Mouse (Mus musculus) midbrain, embryonic 14.5 days (tissue): ENCODE measurements at regions not wholly inside any gene's neighbourhood (a gene's known extent, or its start where the extent isn't known, plus 50 kb on each side); places are given as distances from the start of the nearest gene placed in this dataset.
A peak's percentile ranks its signal among the peaks of the same experiment; 100 is the strongest.

Source experiments
- ATAC-seq: fragments of 200-750 bp; cut with Nextera tagmentation; 2 replicates; pipeline ENCODE4 v1.8.0; 2017; ENCODE audit warnings: moderate number of reproducible peaks, moderate library complexity; ENCODE audit not compliant: low FRiP score, low TSS enrichment
- DNase-seq: peaks from one replicate; pipeline ENCODE4 v3.0.0-alpha.2; 2015
- H3K27ac ChIP-seq: fragments of 300-500 bp; sonication (generic); replicated peaks from 2 replicates; pipeline ENCODE4 v1.5.1; 2014; ENCODE audit warnings: mild to moderate bottlenecking, low read depth, low read length, moderate library complexity
- H3K27me3 ChIP-seq: fragments of 300-500 bp; sonication (generic); 2 replicates; pipeline ENCODE4 v1.6.1; 2014; ENCODE audit warnings: low read length, control low read depth, mixed read lengths; ENCODE audit not compliant: control insufficient read depth, insufficient read depth
- H3K36me3 ChIP-seq: fragments of 300-500 bp; sonication (generic); 2 replicates; pipeline ENCODE4 v1.6.1; 2014; ENCODE audit warnings: low read length, control low read depth; ENCODE audit not compliant: control insufficient read depth, insufficient read depth
- H3K4me1 ChIP-seq: fragments of 300-500 bp; sonication (generic); 2 replicates; pipeline ENCODE4 v1.6.1; 2014; ENCODE audit warnings: mild to moderate bottlenecking, antibody characterized with exemption, low read length, control low read depth; ENCODE audit not compliant: control insufficient read depth, insufficient read depth
- H3K4me2 ChIP-seq: fragments of 300-500 bp; sonication (generic); 2 replicates; pipeline ENCODE4 v1.6.1; 2014; ENCODE audit warnings: mild to moderate bottlenecking, low read length, moderate library complexity
- H3K4me3 ChIP-seq: fragments of 300-500 bp; sonication (generic); replicated peaks from 2 replicates; pipeline ENCODE4 v1.5.1; 2014; ENCODE audit warnings: low read depth, low read length
- H3K9ac ChIP-seq: fragments of 300-500 bp; sonication (generic); replicated peaks from 2 replicates; pipeline ENCODE4 v1.6.1; 2014; ENCODE audit warnings: mild to moderate bottlenecking, low read length, moderate library complexity
- H3K9me3 ChIP-seq: fragments of 300-500 bp; sonication (generic); 2 replicates; pipeline ENCODE4 v1.6.1; 2016; ENCODE audit warnings: low read length, control low read depth, mixed read lengths; ENCODE audit not compliant: control insufficient read depth
- WGBS: fragments of 180-500 bp; shearing (Covaris S2); extraction: QIAGEN DNeasy Blood & Tissue Kit; methylation state at CpG from one replicate; pipeline ENCODE4 v1.1.7; 2014; 5-methylcytosine and 5-hydroxymethylcytosine counted together

DNA sequence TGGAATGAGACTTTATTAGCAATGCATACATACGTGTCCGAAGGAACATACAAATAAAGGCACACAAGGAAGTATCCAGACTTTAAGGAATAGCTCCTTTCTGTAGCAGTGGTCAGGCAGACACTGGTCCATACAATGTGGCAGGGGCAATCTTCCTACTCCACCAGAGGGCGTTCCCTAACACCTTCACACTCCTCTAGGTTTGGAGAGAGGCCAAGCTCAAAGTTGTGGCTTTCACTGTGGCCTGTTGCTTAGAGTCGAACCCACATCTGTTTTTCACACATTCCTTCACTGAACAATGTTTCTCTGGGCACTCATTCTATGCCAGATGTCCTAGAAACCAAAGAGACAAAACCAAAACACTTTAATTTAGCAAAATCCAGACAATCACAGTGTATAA lies 178.4 kb upstream of the Ttc29 start:
- Histone ChIP-seq H3K9me3 (no peaks in the 10 kb centered on the region), H3K4me3 (no peak overlapping the region), H3K4me1 (no peaks in the 10 kb centered on the region), H3K36me3 (no peaks in the 10 kb centered on the region), H3K4me2 (no peak overlapping the region), H3K27ac (no peak overlapping the region), H3K9ac (no peak overlapping the region), H3K27me3 (no peaks in the 10 kb centered on the region)
- WGBS: 88% methylated on average over 4 of the region's 4 CpGs
- ATAC-seq: no peak
- DNase-seq: no peak

GRCm38 (mm10) chr8:78037218-78037617 lies 175.9 kb upstream of the Ttc29 start:
- no peaks in the 10 kb centered on the region for H3K36me3 ChIP-seq
- H3K9me3 ChIP-seq: no peaks in the 10 kb centered on the region
- no peaks in the 10 kb centered on the region for H3K27me3 ChIP-seq
- no peak overlapping the region for H3K9ac ChIP-seq
- no peak for DNase-seq
- no peak overlapping the region for H3K4me2 ChIP-seq
- H3K4me3 ChIP-seq: no peak overlapping the region
- 67% methylated on average over 1 of the region's 1 CpGs for WGBS
- ATAC-seq: no peak
- no peak overlapping the region for H3K27ac ChIP-seq
- H3K4me1 ChIP-seq: no peaks in the 10 kb centered on the region

DNA sequence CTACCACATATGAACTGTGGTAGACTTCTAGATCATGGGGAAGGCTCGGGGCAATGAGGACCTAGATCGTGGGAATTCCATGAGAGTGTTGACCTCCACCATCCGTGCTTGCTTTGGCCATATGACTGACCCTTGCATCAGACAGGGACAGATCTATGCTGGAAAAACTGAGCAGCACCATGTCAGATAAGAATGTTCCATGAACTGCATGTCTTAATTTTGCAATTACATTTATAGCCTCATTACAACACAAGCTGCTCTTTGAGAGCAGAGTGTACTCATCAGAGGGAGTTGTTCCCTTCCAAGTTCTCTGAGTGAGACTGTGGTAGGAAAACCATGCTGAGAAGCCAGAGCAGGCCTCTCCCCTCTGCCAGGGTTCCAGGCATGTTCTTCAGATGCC lies 166.4 kb upstream of the Ttc29 start:
- WGBS: 88% methylated on average over 3 of the region's 3 CpGs
- Histone ChIP-seq H3K27ac (no peak overlapping the region), H3K4me1 (no peaks in the 10 kb centered on the region), H3K27me3 (no peaks in the 10 kb centered on the region), H3K4me2 (no peak overlapping the region), H3K4me3 (no peak overlapping the region), H3K36me3 (no peaks in the 10 kb centered on the region), H3K9me3 (no peaks in the 10 kb centered on the region), H3K9ac (no peak overlapping the region)
- ATAC-seq (no peak), DNase-seq (no peak)

GRCm38 (mm10) chr8:78050768-78051167 lies 162.3 kb upstream of the Ttc29 start:
- DNase-seq (peak; percentile 40), ATAC-seq (no peak)
- no peak overlapping the region for H3K27ac ChIP-seq
- H3K4me1 ChIP-seq: no peaks in the 10 kb centered on the region
- no peaks in the 10 kb centered on the region for H3K36me3 ChIP-seq
- H3K4me2 ChIP-seq: no peak overlapping the region
- no peaks in the 10 kb centered on the region for H3K9me3 ChIP-seq
- no peaks in the 10 kb centered on the region for H3K27me3 ChIP-seq
- H3K4me3 ChIP-seq: no peak overlapping the region
- WGBS: 84% methylated on average over 3 of the region's 3 CpGs
- no peak overlapping the region for H3K9ac ChIP-seq

DNA sequence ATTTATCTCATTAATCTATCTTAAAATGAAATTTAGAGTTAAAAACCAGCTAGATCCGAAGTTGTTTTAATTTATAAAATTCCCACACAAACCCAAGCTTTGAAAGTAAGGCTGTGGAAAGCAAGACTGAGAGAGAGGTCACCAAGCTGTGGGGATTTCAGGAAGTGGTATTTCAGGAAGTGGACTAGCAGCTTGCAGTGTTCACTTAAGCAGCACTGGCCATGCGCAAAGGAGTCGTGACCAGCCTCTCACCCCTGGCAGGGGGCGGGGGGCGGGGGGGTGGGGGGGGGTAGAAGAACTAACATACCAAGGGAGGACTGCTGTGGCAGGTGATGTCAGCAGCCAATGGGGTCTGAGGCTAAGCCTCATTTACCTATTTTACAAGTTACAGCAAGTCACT lies 158.7 kb upstream of the Ttc29 start:
- Histone ChIP-seq H3K9ac (no peak overlapping the region), H3K4me3 (no peak overlapping the region), H3K4me1 (no peaks in the 10 kb centered on the region), H3K4me2 (no peak overlapping the region), H3K27ac (no peak overlapping the region), H3K27me3 (no peaks in the 10 kb centered on the region), H3K9me3 (no peaks in the 10 kb centered on the region), H3K36me3 (no peaks in the 10 kb centered on the region)
- WGBS: 22% methylated on average over 5 of the region's 5 CpGs
- no peak for ATAC-seq
- no peak for DNase-seq

- no peak overlapping the region for H3K4me2 ChIP-seq
- ATAC-seq (0 out of 2 replicates have a peak, but pooled peaks have one; percentile 17), DNase-seq (no peak)
- 16% methylated on average over 8 of the region's 8 CpGs for WGBS
- H3K36me3 ChIP-seq: no peaks in the 10 kb centered on the region
- no peaks in the 10 kb centered on the region for H3K4me1 ChIP-seq
- no peaks in the 10 kb centered on the region for H3K27me3 ChIP-seq
- H3K9ac ChIP-seq: no peak overlapping the region
- no peak overlapping the region for H3K4me3 ChIP-seq
- no peaks in the 10 kb centered on the region for H3K9me3 ChIP-seq
- H3K27ac ChIP-seq: no peak overlapping the region
Measured at GRCm38 (mm10) chr8:78054920-78055319, 158.2 kb upstream of the Ttc29 start.

DNA sequence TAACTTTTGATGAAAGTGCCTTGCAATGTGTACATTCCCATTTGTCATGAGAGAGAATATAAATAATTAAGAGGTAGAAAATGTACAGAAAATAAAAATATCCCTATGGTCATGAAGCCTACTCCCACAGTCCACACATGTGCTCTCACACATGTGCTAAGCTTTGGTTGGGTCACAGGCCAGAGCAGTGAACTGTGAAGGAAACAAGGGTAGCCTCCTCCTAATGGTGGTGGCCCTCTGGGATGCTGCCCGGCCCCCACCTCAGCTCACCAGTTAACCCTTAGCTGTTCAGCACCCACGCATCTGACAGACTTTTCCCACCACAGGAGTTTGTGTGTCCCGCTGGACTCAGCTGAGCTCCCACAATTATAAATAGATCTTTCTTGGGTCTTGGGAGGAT lies 157.6 kb upstream of the Ttc29 start:
- ATAC-seq (no peak), DNase-seq (no peak)
- no peaks in the 10 kb centered on the region for H3K36me3 ChIP-seq
- WGBS: 44% methylated on average over 3 of the region's 3 CpGs
- H3K9me3 ChIP-seq: no peaks in the 10 kb centered on the region
- no peaks in the 10 kb centered on the region for H3K27me3 ChIP-seq
- no peak overlapping the region for H3K27ac ChIP-seq
- H3K4me2 ChIP-seq: no peak overlapping the region
- H3K4me3 ChIP-seq: no peak overlapping the region
- no peaks in the 10 kb centered on the region for H3K4me1 ChIP-seq
- no peak overlapping the region for H3K9ac ChIP-seq

DNA sequence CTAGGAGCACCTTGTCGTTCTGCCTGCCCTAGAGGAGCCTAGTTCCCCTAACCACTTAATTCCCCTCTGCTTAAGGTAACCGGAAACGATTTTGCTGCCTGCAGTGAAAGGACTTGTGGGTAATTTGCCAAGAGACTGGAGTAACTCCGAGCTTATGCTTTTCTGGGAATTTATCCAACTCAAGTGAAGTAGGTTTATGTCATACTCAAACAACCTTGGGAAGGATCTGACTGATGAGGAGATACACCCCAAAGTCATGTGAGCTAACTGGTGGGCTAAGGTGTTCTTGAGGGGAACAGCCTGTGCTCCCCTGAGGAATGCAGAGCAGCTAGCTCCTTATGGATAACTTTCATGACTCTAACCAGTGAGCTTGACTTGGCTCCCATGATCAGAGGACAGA lies 155.7 kb upstream of the Ttc29 start:
- 89% methylated on average over 4 of the region's 4 CpGs for WGBS

DNA sequence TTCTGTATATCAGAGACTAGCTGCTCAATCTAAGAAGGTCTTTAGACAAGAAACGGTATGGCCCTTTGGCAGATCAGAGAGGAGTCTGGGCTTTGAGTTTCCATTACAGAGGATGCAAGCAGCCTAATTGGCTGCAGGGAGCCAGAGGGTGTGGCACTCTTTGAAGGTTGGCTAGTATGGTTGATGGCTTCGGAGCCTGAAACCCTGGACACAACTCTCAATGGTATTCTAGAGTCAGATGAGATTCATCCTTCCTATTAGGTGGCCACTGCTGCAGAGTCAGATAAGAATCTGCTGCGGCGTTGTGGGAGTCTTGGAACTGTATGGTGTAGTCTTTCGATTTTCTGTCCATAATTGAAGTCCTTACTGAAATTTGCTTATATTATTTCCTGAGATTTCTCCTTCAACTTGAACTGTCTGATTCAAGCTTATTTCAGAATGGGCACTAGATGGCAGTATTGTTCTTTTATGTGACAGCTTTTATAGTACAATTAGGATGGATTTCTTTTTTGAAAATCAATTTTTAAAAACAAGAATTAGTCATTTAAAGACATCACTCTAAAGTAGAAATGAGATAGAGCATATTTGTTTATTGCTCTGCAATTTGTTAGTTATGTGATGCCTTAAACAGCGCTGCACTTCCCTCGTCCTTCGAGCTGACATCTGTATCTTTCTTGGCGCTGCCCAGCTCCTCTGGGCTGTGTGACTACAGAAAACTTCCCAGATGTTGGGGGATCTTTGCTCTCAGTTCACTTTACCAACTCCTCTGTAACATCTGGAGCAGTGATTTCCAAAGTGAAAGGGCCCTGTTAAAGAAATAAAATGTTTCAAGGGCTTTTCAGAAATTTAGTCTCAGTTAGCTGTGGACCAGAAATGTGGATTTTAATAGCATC lies 151.0 kb upstream of the Ttc29 start:
- 56% methylated on average over 9 of the region's 9 CpGs for WGBS
- ATAC-seq (peak; percentile 21; the same call in 1 of the 2 replicates), DNase-seq (peak; percentile 88)

More for the DNA sequence above, 155.7 kb upstream of the Ttc29 start:
- Histone ChIP-seq H3K27me3 (no peaks in the 10 kb centered on the region), H3K9me3 (no peaks in the 10 kb centered on the region), H3K36me3 (no peaks in the 10 kb centered on the region), H3K4me2 (no peak overlapping the region), H3K4me1 (no peaks in the 10 kb centered on the region), H3K27ac (no peak overlapping the region), H3K9ac (no peak overlapping the region), H3K4me3 (no peak overlapping the region)
- ATAC-seq (no peak), DNase-seq (no peak)

More for the DNA sequence above, 151.0 kb upstream of the Ttc29 start:
- Histone ChIP-seq H3K4me3 (no peak overlapping the region), H3K4me2 (no peak overlapping the region), H3K9ac (no peak overlapping the region), H3K4me1 (0 out of 2 replicates have a peak, but pooled peaks cover 2% of the 10 kb centered on the region), H3K27me3 (no peaks in the 10 kb centered on the region), H3K36me3 (no peaks in the 10 kb centered on the region), H3K9me3 (no peaks in the 10 kb centered on the region), H3K27ac (no peak overlapping the region)
